Mouse (Mus musculus): ENCODE data around the gene Ctbp1. TPM values are rescaled to one million over a fixed set of nuclear protein-coding genes. Genes with fewer than 3 reads are reported as not detected.

Gene Ctbp1
- polyA plus RNA-seq, 1 experiment from 2014 or later = 593 TPM

DNA sequence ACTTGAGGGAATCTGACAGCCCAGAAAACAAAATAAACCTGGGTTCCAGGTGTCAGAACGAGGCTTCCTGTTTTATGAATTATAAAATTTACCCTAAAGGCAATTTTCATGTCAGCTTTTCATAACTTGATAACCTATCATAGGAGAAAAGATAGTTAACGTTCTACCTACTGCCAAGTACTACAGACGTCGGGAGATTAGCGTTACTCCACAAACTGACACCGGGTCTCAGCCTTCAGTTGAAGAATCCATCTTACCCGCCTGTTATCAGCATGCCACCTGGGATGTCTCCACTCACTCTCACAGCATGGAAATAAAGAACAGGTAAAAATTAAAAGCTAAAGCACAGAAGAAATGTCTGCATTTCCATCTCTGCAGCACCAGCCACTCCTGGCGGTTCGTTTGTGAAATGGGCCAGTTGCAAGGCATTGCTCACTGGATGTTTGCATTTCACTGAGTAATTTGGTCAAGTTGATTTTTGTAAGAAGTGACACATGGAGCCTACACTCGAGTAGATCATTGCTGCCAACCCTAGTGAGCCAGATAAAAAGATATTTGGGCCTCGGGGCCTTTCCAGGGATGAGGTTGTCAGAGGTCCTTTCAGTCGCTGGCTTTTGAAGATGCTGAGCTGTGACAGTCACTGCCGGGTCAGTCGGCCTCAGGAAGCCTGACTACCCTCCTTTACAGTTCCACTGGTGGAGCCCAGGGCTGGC is 66.1 kb downstream of the Ctbp1 start:
- Histone ChIP-seq H3K4me3 (ENCODE audit: low read depth, low read length) (no peak overlapping the region), H3K9ac (ENCODE audit: low read length) (no peak overlapping the region), H3K36me3 (ENCODE audit: control insufficient read depth, insufficient read depth, low read length) (no peaks in the 10 kb centered on the region), H3K9me3 (ENCODE audit: control insufficient read depth, low read length) (no peaks in the 10 kb centered on the region), H3K27me3 (ENCODE audit: control insufficient read depth, insufficient read depth, low read length) (no peaks in the 10 kb centered on the region), H3K4me2 (ENCODE audit: low read depth) (no peak overlapping the region), H3K27ac (ENCODE audit: low read depth, low read length) (no peak overlapping the region), H3K4me1 (ENCODE audit: control insufficient read depth, insufficient read depth, low read length) (no peaks in the 10 kb centered on the region)
- WGBS = 84% methylated on average over 14 of the region's 14 CpGs
- DNase-seq (ENCODE audit: low spot score) (no peak), ATAC-seq (ENCODE audit: insufficient read depth, low FRiP score, low TSS enrichment) (no peak)

- 62% methylated on average over 9 of the region's 9 CpGs for WGBS
- no peak overlapping the region for H3K27ac ChIP-seq (ENCODE audit: low read depth, low read length)
These were observed 67.7 kb downstream of the Ctbp1 start for GRCm38 (mm10) chr5:33207136-33207535.

GRCm38 (mm10) chr5:33206328-33206727 is 68.5 kb downstream of the Ctbp1 start:
- Histone ChIP-seq H3K4me2 (ENCODE audit: low read depth) (no peak overlapping the region), H3K36me3 (ENCODE audit: control insufficient read depth, insufficient read depth, low read length) (no peaks in the 10 kb centered on the region), H3K9me3 (ENCODE audit: control insufficient read depth, low read length) (no peaks in the 10 kb centered on the region), H3K27me3 (ENCODE audit: control insufficient read depth, insufficient read depth, low read length) (no peaks in the 10 kb centered on the region), H3K4me1 (ENCODE audit: control insufficient read depth, insufficient read depth, low read length) (no peaks in the 10 kb centered on the region), H3K4me3 (ENCODE audit: low read depth, low read length) (no peak overlapping the region), H3K27ac (ENCODE audit: low read depth, low read length) (no peak overlapping the region), H3K9ac (ENCODE audit: low read length) (no peak overlapping the region)
- ATAC-seq (ENCODE audit: insufficient read depth, low FRiP score, low TSS enrichment) = no peak
- DNase-seq (ENCODE audit: low spot score) = no peak
- WGBS = 92% methylated on average over 7 of the region's 7 CpGs

More at GRCm38 (mm10) chr5:33207136-33207535, 67.7 kb downstream of the Ctbp1 start:
- H3K27me3 ChIP-seq (ENCODE audit: control insufficient read depth, insufficient read depth, low read length) = no peaks in the 10 kb centered on the region
- no peak overlapping the region for H3K4me3 ChIP-seq (ENCODE audit: low read depth, low read length)
- ATAC-seq (ENCODE audit: insufficient read depth, low FRiP score, low TSS enrichment) (no peak), DNase-seq (ENCODE audit: low spot score) (no peak)
- H3K36me3 ChIP-seq (ENCODE audit: control insufficient read depth, insufficient read depth, low read length) = no peaks in the 10 kb centered on the region
- no peak overlapping the region for H3K9ac ChIP-seq (ENCODE audit: low read length)
- no peaks in the 10 kb centered on the region for H3K4me1 ChIP-seq (ENCODE audit: control insufficient read depth, insufficient read depth, low read length)
- H3K9me3 ChIP-seq (ENCODE audit: control insufficient read depth, low read length) = no peaks in the 10 kb centered on the region
- no peak overlapping the region for H3K4me2 ChIP-seq (ENCODE audit: low read depth)

DNA sequence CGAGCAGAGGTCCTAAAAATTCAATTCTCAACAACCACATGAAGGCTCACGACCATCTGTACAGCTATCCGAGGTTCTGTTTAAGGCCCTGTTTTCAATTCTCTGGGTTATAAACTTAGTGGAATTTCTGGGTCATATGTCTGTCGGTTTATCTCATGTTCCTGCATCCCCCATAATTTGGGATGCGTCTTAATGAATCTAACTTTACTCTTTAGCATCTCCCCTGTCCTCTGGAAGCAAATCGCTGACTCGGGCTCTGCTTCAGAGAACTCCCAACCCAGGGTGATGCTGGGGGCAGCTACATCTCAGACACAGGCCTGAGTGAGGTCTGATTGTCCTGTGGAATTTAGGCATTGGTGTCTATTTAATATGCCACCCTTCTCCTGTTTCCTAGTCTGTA is 70.5 kb downstream of the Ctbp1 start:
- Histone ChIP-seq H3K27me3 (ENCODE audit: control insufficient read depth, insufficient read depth, low read length) (no peaks in the 10 kb centered on the region), H3K4me2 (ENCODE audit: low read depth) (no peak overlapping the region), H3K4me1 (ENCODE audit: control insufficient read depth, insufficient read depth, low read length) (no peaks in the 10 kb centered on the region), H3K36me3 (ENCODE audit: control insufficient read depth, insufficient read depth, low read length) (no peaks in the 10 kb centered on the region), H3K9me3 (ENCODE audit: control insufficient read depth, low read length) (no peaks in the 10 kb centered on the region), H3K9ac (ENCODE audit: low read length) (no peak overlapping the region), H3K27ac (ENCODE audit: low read depth, low read length) (no peak overlapping the region), H3K4me3 (ENCODE audit: low read depth, low read length) (no peak overlapping the region)
- ATAC-seq (ENCODE audit: insufficient read depth, low FRiP score, low TSS enrichment) = no peak
- WGBS = 79% methylated on average over 7 of the region's 7 CpGs
- no peak for DNase-seq (ENCODE audit: low spot score)

- H3K27me3 ChIP-seq (ENCODE audit: control insufficient read depth, insufficient read depth, low read length) = no peaks in the 10 kb centered on the region
- peak; percentile 84 for DNase-seq (ENCODE audit: low spot score)
- no peak overlapping the region for H3K27ac ChIP-seq (ENCODE audit: low read depth, low read length)
- H3K9ac ChIP-seq (ENCODE audit: low read length) = no peak overlapping the region
- no peaks in the 10 kb centered on the region for H3K4me1 ChIP-seq (ENCODE audit: control insufficient read depth, insufficient read depth, low read length)
- no peaks in the 10 kb centered on the region for H3K9me3 ChIP-seq (ENCODE audit: control insufficient read depth, low read length)
- H3K4me2 ChIP-seq (ENCODE audit: low read depth) = 0 out of 2 replicates have a peak overlapping the region, but pooled peaks have one; percentile 2
- 20% methylated on average over 9 of the region's 9 CpGs for WGBS
- no peak overlapping the region for H3K4me3 ChIP-seq (ENCODE audit: low read depth, low read length)
- no peak; the same call in 1 of the 2 replicates for ATAC-seq (ENCODE audit: insufficient read depth, low FRiP score, low TSS enrichment)
- no peaks in the 10 kb centered on the region for H3K36me3 ChIP-seq (ENCODE audit: control insufficient read depth, insufficient read depth, low read length)
These were observed 71.0 kb downstream of the Ctbp1 start for GRCm38 (mm10) chr5:33203691-33204242.

GRCm38 (mm10) chr5:33203171-33203565 is 71.6 kb downstream of the Ctbp1 start:
- H3K27me3 ChIP-seq (ENCODE audit: control insufficient read depth, insufficient read depth, low read length) = no peaks in the 10 kb centered on the region
- H3K4me1 ChIP-seq (ENCODE audit: control insufficient read depth, insufficient read depth, low read length) = no peaks in the 10 kb centered on the region
- H3K4me2 ChIP-seq (ENCODE audit: low read depth) = no peak overlapping the region
- H3K4me3 ChIP-seq (ENCODE audit: low read depth, low read length) = no peak overlapping the region
- no peak for DNase-seq (ENCODE audit: low spot score)
- no peaks in the 10 kb centered on the region for H3K9me3 ChIP-seq (ENCODE audit: control insufficient read depth, low read length)
- H3K27ac ChIP-seq (ENCODE audit: low read depth, low read length) = no peak overlapping the region
- H3K9ac ChIP-seq (ENCODE audit: low read length) = no peak overlapping the region
- no peak for ATAC-seq (ENCODE audit: insufficient read depth, low FRiP score, low TSS enrichment)
- H3K36me3 ChIP-seq (ENCODE audit: control insufficient read depth, insufficient read depth, low read length) = no peaks in the 10 kb centered on the region
- WGBS = 82% methylated on average over 6 of the region's 6 CpGs

- 88% methylated on average over 13 of the region's 13 CpGs for WGBS
These were observed 72.2 kb downstream of the Ctbp1 start for GRCm38 (mm10) chr5:33202516-33203170.

DNA sequence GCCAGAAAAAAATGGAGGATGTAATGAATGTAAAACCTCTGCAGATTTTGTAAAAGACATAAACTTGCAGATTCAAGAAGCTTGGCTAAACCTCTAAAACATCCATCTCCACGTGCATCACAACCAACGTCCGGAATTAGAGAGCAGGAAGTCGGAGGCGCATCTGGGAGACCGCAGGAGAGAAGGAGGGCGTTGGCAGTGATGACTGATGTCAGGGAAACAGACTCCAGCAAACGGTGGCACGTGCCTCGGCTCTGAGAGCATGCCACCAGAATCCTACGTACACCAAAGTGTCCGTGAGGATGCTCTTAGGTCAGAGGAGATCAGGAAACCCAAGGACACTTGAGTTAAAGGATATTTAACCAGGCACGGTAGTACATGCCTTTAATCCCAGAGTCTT is 73.1 kb downstream of the Ctbp1 start:
- Histone ChIP-seq H3K36me3 (ENCODE audit: control insufficient read depth, insufficient read depth, low read length) (no peaks in the 10 kb centered on the region), H3K27me3 (ENCODE audit: control insufficient read depth, insufficient read depth, low read length) (no peaks in the 10 kb centered on the region), H3K4me3 (ENCODE audit: low read depth, low read length) (no peak overlapping the region), H3K4me2 (ENCODE audit: low read depth) (no peak overlapping the region), H3K9me3 (ENCODE audit: control insufficient read depth, low read length) (no peaks in the 10 kb centered on the region), H3K27ac (ENCODE audit: low read depth, low read length) (no peak overlapping the region), H3K4me1 (ENCODE audit: control insufficient read depth, insufficient read depth, low read length) (no peaks in the 10 kb centered on the region), H3K9ac (ENCODE audit: low read length) (no peak overlapping the region)
- ATAC-seq (ENCODE audit: insufficient read depth, low FRiP score, low TSS enrichment) (no peak), DNase-seq (ENCODE audit: low spot score) (no peak)
- 76% methylated on average over 13 of the region's 13 CpGs for WGBS

More at GRCm38 (mm10) chr5:33202516-33203170, 72.2 kb downstream of the Ctbp1 start:
- Histone ChIP-seq H3K4me3 (ENCODE audit: low read depth, low read length) (no peak overlapping the region), H3K4me1 (ENCODE audit: control insufficient read depth, insufficient read depth, low read length) (no peaks in the 10 kb centered on the region), H3K4me2 (ENCODE audit: low read depth) (no peak overlapping the region), H3K9me3 (ENCODE audit: control insufficient read depth, low read length) (no peaks in the 10 kb centered on the region), H3K36me3 (ENCODE audit: control insufficient read depth, insufficient read depth, low read length) (no peaks in the 10 kb centered on the region), H3K9ac (ENCODE audit: low read length) (no peak overlapping the region), H3K27me3 (ENCODE audit: control insufficient read depth, insufficient read depth, low read length) (no peaks in the 10 kb centered on the region), H3K27ac (ENCODE audit: low read depth, low read length) (no peak overlapping the region)
- no peak for DNase-seq (ENCODE audit: low spot score)
- no peak for ATAC-seq (ENCODE audit: insufficient read depth, low FRiP score, low TSS enrichment)

DNA sequence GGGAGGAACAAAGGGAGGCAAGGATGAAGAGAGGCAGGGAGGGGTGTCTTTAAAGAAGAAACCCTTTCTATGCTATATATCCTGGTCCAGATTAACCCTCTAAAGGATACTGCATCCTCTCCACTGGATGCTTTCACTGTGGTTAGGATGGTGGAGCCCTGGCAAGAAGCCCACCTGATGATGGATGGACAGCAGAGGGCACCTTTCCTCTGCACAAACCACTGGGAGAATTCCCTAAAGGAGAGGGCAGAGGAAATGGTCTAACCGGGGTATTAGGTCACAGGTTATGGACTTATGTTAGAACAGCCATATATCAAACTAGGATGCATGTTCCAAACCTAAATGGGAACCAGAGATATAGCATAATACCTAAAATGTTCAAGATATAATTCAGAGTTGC is 74.7 kb downstream of the Ctbp1 start:
- 60% methylated on average over 1 of the region's 1 CpGs for WGBS
- Histone ChIP-seq H3K36me3 (ENCODE audit: control insufficient read depth, insufficient read depth, low read length) (no peaks in the 10 kb centered on the region), H3K4me3 (ENCODE audit: low read depth, low read length) (no peak overlapping the region), H3K9me3 (ENCODE audit: control insufficient read depth, low read length) (no peaks in the 10 kb centered on the region), H3K27ac (ENCODE audit: low read depth, low read length) (no peak overlapping the region), H3K27me3 (ENCODE audit: control insufficient read depth, insufficient read depth, low read length) (no peaks in the 10 kb centered on the region), H3K9ac (ENCODE audit: low read length) (no peak overlapping the region), H3K4me1 (ENCODE audit: control insufficient read depth, insufficient read depth, low read length) (no peaks in the 10 kb centered on the region), H3K4me2 (ENCODE audit: low read depth) (no peak overlapping the region)
- ATAC-seq (ENCODE audit: insufficient read depth, low FRiP score, low TSS enrichment) = no peak
- no peak for DNase-seq (ENCODE audit: low spot score)

All from neural tube, embryonic 11.5 days (tissue).